ENCODE assay signal across 13 mouse cellular contexts in genomic region chrX:95163452-95163851, GRCm38 (mm10). TPM values are rescaled to one million over a fixed set of nuclear protein-coding genes. Genes with fewer than 3 reads are reported as not detected.
DNase-seq lines count a peak whose midpoint lies in the region; ATAC-seq and TF ChIP-seq lines count a peak whose summit lies in the region.
"Had no signal": no experiment of that assay in that cellular context is flagged by ENCODE, and none has a peak within 500 bp of the region (broad histone marks: within the 10 kb centered on the region; RNA-seq: fewer than 3 reads in every experiment).

No protein-coding gene starts in this region.

- peaks cover 18% of the 10 kb centered on the region for H3K4me1 ChIP-seq in forebrain, embryonic 12.5 days
- H3K4me1 ChIP-seq in forebrain, embryonic 16.5 days (replicated peaks; ENCODE audit: control insufficient read depth, insufficient read depth, low read length): peaks cover 7% of the 10 kb centered on the region
- H3K4me1 ChIP-seq in midbrain, embryonic 15.5 days: peaks cover 20% of the 10 kb centered on the region; the same call in 1 of the 2 replicates
- H3K4me1 ChIP-seq: lung, embryonic 15.5 days had no signal

- H3K9me3 ChIP-seq in forebrain, embryonic 12.5 days: no peaks in the 10 kb centered on the region
- no peaks in the 10 kb centered on the region for H3K9me3 ChIP-seq in forebrain, embryonic 16.5 days (ENCODE audit: control insufficient read depth, low read length)
- no peaks in the 10 kb centered on the region for H3K9me3 ChIP-seq in midbrain, embryonic 15.5 days
- H3K9me3 ChIP-seq: heart, embryonic 15.5 days; lung, embryonic 15.5 days; megakaryocyte, embryonic 14.5 days had no signal

- no peak overlapping the region for H3K9ac ChIP-seq in forebrain, embryonic 12.5 days
- H3K9ac ChIP-seq in forebrain, embryonic 16.5 days (replicated peaks; ENCODE audit: low read depth, low read length): no peak overlapping the region
- H3K9ac ChIP-seq in midbrain, embryonic 15.5 days: no peak overlapping the region
- H3K9ac ChIP-seq: heart, embryonic 15.5 days; lung, embryonic 15.5 days had no signal

- peak overlapping the region; percentile 62 for H3K4me2 ChIP-seq in forebrain, embryonic 12.5 days
- H3K4me2 ChIP-seq in forebrain, embryonic 16.5 days (ENCODE audit: low read length): peak overlapping the region; percentile 66
- peak overlapping the region; percentile 62 for H3K4me2 ChIP-seq in midbrain, embryonic 15.5 days
- H3K4me2 ChIP-seq: heart, embryonic 15.5 days had no signal

- H3K36me3 ChIP-seq in forebrain, embryonic 12.5 days (replicated peaks): no peaks in the 10 kb centered on the region
- no peaks in the 10 kb centered on the region for H3K36me3 ChIP-seq in forebrain, embryonic 16.5 days (ENCODE audit: control insufficient read depth, insufficient read depth)
- H3K36me3 ChIP-seq in midbrain, embryonic 15.5 days (replicated peaks): no peaks in the 10 kb centered on the region
- H3K36me3 ChIP-seq: heart, embryonic 15.5 days; lung, embryonic 15.5 days had no signal

- no peak for ATAC-seq in forebrain, embryonic 12.5 days (ENCODE audit: low FRiP score)
- ATAC-seq in forebrain, embryonic 16.5 days: no peak
- ATAC-seq in midbrain, embryonic 15.5 days (replicated peaks): no peak
- ATAC-seq: activated CD4-positive, CD25-positive, alpha-beta regulatory T cell, adult 4 months; CD4-positive, CD25-positive, alpha-beta regulatory T cell, adult 4 months had no signal

- intact Hi-C loops in gastrocnemius, adult 2 months (cut with DNase I): loop anchor here (10.0 kb wide), 1 partner anchor 491 kb away; the partner anchor contains the start of gene Zc4h2

- no peaks in the 10 kb centered on the region for H3K27me3 ChIP-seq in forebrain, embryonic 12.5 days
- H3K27me3 ChIP-seq in forebrain, embryonic 16.5 days (replicated peaks; ENCODE audit: control insufficient read depth, insufficient read depth, low read length): no peaks in the 10 kb centered on the region
- no peaks in the 10 kb centered on the region for H3K27me3 ChIP-seq in midbrain, embryonic 15.5 days (replicated peaks)
- H3K27me3 ChIP-seq: heart, embryonic 15.5 days had no signal

- no peak overlapping the region for H3K27ac ChIP-seq in forebrain, embryonic 12.5 days
- no peak overlapping the region for H3K27ac ChIP-seq in forebrain, embryonic 16.5 days (ENCODE audit: low read length)
- no peak overlapping the region for H3K27ac ChIP-seq in midbrain, embryonic 15.5 days
- no peak overlapping the region for H3K27ac ChIP-seq in gastrocnemius, adult 2 months
- H3K27ac ChIP-seq: heart, embryonic 15.5 days; lung, embryonic 15.5 days had no signal

- no peak overlapping the region for H3K4me3 ChIP-seq in forebrain, embryonic 12.5 days (replicated peaks)
- H3K4me3 ChIP-seq in forebrain, embryonic 16.5 days (replicated peaks; ENCODE audit: low read length): no peak overlapping the region
- no peak overlapping the region for H3K4me3 ChIP-seq in midbrain, embryonic 15.5 days
- H3K4me3 ChIP-seq in gastrocnemius, adult 2 months: no peak overlapping the region
- H3K4me3 ChIP-seq: heart, embryonic 15.5 days; lung, embryonic 15.5 days; megakaryocyte, embryonic 14.5 days had no signal

- DNase-seq in kidney, adult 9 months: peak; percentile 9
- no peak for DNase-seq in kidney, postnatal 10 days
- DNase-seq in thymus, postnatal 36 days: no peak
- no peak for DNase-seq in gastrocnemius, adult 2 months
- DNase-seq: right cerebral cortex, postnatal 14 days had no signal

- TF ChIP-seq CTCF in gastrocnemius, adult 2 months (IDR thresholded peaks at IDR 0.05): no peak

RNA-seq across cellular contexts. Expression of gene Arhgef9, which starts 33.2 kb away (rescaled TPM):
- 24.2 and 24.9 TPM in 2 replicates for polyA plus RNA-seq in forebrain, embryonic 12.5 days (2016; fragmentation: Nextera tagmentation; extraction: Ambion mirVana)
- polyA plus RNA-seq in forebrain, embryonic 16.5 days (2015; fragmentation: Nextera tagmentation; extraction: Ambion mirVana): 43.8 and 45.5 TPM in 2 replicates
- polyA plus RNA-seq in midbrain, embryonic 15.5 days (2015; fragmentation: Nextera tagmentation; extraction: Ambion mirVana): 47.3 and 50.0 TPM in 2 replicates
- total RNA-seq in gastrocnemius, adult 2 months (2021): 10 to 100 TPM; 11.6 to 15.4 TPM
